Mouse (Mus musculus): Measurements from ENCODE around the gene Zfp750. TPM values are rescaled to one million over a fixed set of nuclear protein-coding genes. Genes with fewer than 3 reads are reported as not detected.

The Zfp750 gene
- polyA plus RNA-seq, 1 experiment from 2014 or later = 33.2 TPM

DNA sequence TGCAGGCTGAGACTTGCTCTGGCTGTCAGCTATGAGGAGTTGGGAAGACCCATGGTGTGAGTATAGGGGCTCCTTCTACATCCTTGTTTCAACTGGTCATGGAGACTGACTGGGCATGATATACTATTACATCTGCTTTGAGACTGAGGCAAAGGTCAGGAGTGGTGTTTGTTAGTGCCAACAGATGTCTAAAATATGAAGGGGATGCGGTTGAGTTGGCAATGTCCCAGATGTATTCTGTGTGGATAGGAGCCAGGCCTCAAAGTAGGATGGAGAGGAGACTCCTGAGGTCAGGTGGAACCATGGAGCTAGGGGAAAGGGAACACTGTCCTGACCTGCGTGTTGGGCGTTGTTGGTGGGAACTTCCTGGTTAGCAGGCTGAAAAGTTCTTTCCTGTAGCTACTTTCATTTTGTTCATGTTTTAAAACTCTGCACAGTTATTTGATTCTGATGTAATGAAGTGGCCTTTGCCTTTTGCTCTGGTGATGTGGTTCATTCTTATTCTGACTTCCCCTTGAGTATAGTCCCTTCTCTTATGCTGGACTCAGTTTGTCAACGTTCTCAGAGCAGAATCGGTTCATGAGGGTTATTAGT lies 32.2 kb upstream of the Zfp750 start:
- 81% methylated on average over 5 of the region's 5 CpGs for WGBS
- ATAC-seq (ENCODE audit: insufficient number of reproducible peaks, low FRiP score, low TSS enrichment, low read depth) = no peak

DNA sequence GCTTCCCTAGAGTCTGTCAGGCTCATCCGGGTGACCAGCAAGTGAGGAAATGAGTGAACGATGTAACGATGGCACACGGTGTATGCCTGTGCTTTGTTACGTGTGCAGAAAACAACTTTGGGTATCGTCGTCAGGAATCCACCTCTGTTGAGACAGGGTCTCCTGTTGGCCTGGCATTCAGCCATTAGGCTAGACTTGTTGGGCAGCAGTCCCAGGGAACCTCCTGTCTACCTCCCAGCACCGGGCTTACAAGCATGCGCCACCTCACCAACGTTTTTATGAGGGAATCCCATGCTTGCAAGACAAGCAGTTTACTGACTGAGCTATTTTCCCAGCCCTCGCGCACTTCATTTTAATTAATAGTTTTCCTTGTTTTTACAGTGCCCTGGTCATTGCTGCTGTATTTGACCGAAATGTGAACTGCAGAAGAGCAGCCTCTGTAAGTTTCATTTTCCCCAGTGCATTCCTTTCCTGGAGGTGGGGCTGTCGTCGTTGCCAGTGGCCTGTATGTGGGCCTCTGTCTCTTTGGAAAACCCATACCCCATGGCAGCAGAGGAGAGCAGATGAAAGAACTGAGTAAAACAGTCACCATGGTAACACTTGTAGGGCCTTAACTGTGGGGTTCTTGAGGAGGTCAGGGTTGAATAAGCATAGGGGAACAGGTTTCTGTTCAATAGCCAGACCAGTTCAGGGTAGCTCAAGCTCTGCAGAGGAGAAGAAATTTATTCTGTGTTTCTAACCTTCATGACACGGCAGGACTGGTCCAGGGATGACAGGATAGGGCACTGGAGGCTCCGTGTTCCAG lies 30.9 kb upstream of the Zfp750 start:
- WGBS = 62% methylated on average over 17 of the region's 17 CpGs
- H3K4me2 ChIP-seq (replicated peaks) = no peak overlapping the region
- H3K36me3 ChIP-seq = no peaks in the 10 kb centered on the region
- H3K27ac ChIP-seq (replicated peaks) = 0 out of 2 replicates have a peak overlapping the region, but pooled peaks have one; percentile 39
- H3K4me1 ChIP-seq = peaks cover 48% of the 10 kb centered on the region
- no peak overlapping the region for H3K9ac ChIP-seq
- no peak overlapping the region for H3K4me3 ChIP-seq (replicated peaks)
- H3K27me3 ChIP-seq = no peaks in the 10 kb centered on the region
- no peaks in the 10 kb centered on the region for H3K9me3 ChIP-seq (replicated peaks)
- no peak for ATAC-seq (ENCODE audit: insufficient number of reproducible peaks, low FRiP score, low TSS enrichment, low read depth)

More for the DNA sequence above, 32.2 kb upstream of the Zfp750 start:
- Histone ChIP-seq H3K9me3 (replicated peaks) (no peaks in the 10 kb centered on the region), H3K4me3 (replicated peaks) (no peak overlapping the region), H3K9ac (no peak overlapping the region), H3K4me1 (peaks cover 36% of the 10 kb centered on the region), H3K4me2 (replicated peaks) (no peak overlapping the region), H3K27me3 (no peaks in the 10 kb centered on the region), H3K36me3 (no peaks in the 10 kb centered on the region), H3K27ac (replicated peaks) (0 out of 2 replicates have a peak overlapping the region, but pooled peaks have one; percentile 22)

DNA sequence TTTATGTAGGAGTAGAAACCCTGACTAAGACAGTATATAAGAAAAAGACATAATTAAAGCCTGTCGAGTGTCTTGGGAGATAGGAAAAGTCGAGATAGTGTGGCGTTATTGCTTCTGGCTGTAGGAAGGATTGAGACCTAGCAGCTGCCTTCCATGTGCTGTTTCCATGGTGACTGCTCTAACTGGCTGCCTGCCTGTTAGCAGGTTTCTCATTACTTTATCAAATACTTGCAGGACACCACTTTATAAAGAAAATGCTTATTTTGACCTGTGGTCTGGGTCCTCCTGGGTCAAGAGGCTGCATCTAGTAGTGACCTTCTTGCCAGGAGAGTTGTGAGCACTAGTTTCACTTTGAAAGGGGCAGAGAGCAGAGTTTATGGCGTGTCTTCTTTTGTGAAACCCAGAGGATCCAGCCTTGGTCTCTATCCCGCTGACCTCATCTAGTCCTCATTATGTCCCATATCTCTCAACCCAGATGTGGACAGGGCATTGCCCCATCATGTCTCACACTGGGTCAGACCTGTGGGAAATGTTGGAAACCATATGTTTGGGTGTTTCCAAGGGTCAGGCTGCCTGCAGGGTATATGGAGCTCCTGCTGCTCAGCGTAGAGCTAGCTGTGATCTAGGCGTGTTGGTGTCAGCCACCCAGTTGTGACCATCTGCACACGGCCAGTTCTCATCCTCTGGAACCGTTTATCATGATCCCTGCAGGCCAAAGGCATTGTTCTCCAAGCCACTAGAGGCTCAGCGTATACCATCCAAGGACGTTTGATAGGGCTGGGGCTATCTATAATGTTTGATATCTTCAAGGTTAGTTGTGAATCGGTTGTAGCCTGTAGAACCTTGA lies 30.1 kb upstream of the Zfp750 start:
- no peak overlapping the region for H3K9ac ChIP-seq
- WGBS = 80% methylated on average over 12 of the region's 12 CpGs
- H3K9me3 ChIP-seq (replicated peaks) = no peaks in the 10 kb centered on the region
- 0 out of 2 replicates have a peak overlapping the region, but pooled peaks have one; percentile 39 for H3K27ac ChIP-seq (replicated peaks)
- H3K36me3 ChIP-seq = no peaks in the 10 kb centered on the region
- peaks cover 56% of the 10 kb centered on the region for H3K4me1 ChIP-seq
- no peak overlapping the region for H3K4me2 ChIP-seq (replicated peaks)
- H3K4me3 ChIP-seq (replicated peaks) = no peak overlapping the region
- no peaks in the 10 kb centered on the region for H3K27me3 ChIP-seq
- ATAC-seq (ENCODE audit: insufficient number of reproducible peaks, low FRiP score, low TSS enrichment, low read depth) = no peak

DNA sequence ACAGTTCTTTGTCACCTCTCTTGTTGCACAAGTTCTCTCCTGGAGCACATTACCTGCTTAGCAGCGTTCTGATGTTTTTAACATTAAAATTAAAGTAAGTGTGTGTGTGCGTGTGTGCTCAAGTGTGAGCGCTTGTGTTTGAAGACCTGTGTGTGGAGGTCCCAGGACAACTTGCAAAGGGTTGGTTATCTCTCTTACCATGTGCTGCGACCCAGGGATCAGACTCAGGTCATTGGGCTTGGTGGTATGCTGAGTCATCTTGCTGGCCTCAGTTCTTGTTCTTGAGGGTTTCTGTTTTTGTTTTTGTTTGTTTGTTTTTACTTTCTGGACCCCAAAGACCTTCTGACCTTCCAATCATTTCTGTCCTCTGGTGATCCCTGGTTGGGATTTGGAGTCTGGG lies 28.8 kb upstream of the Zfp750 start:
- 91% methylated on average over 4 of the region's 4 CpGs for WGBS
- no peak overlapping the region for H3K27ac ChIP-seq (replicated peaks)
- no peak overlapping the region for H3K4me3 ChIP-seq (replicated peaks)
- H3K4me1 ChIP-seq = peaks cover 65% of the 10 kb centered on the region
- H3K27me3 ChIP-seq = no peaks in the 10 kb centered on the region
- H3K9ac ChIP-seq = no peak overlapping the region
- no peaks in the 10 kb centered on the region for H3K36me3 ChIP-seq
- ATAC-seq (ENCODE audit: insufficient number of reproducible peaks, low FRiP score, low TSS enrichment, low read depth) = no peak
- H3K4me2 ChIP-seq (replicated peaks) = no peak overlapping the region
- no peaks in the 10 kb centered on the region for H3K9me3 ChIP-seq (replicated peaks)

DNA sequence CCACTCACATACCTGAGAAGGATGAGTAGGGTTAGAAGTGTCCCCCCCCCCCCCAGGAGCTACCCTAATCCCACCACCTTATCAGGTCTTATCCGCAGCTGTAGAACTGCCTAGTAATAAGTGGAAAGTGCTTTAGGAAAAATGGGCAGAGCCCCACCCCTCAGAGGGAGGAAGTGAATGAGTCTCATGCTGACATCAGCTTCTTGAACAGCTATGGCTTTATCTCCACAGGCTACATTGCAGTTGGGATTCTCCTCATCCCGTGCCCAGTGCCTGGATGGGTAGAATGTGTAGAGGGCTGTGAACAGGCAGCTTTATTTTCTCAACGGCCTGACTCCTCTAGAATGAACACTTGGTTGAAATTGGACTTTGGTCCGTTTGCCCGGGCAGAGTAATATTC lies 28.1 kb upstream of the Zfp750 start:
- no peaks in the 10 kb centered on the region for H3K27me3 ChIP-seq

DNA sequence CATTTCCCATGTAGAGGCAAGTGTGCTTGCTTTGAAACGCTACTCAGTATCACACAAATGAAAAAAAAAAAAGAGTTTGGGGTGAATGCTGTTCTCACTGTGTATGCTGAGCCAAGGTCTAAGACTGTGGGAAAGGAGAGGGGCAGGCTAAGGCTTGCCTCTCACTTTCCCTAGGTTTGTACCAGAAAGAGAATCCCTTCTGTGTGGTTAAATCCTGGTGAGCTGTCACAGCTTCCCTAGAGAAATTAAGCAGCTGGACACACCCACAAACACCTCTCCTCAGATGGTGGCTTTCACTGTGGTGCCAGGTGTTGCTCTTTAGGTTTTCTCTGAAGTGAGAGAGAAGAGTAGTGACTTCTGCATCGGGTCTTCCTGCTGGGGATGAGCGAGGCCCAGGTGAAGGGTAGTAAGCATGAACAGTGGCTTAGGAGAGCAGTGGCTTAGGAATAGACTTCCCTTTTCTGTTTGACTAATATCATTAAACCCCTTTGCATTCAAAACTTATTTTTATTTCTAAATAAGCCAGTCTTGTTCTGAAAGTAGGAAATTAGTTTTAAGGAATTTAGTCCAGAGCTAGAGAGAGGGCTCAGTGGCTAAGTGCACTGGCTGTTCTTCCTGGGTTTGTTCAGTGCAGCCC lies 26.4 kb upstream of the Zfp750 start:
- H3K27ac ChIP-seq (replicated peaks) = peak overlapping the region; percentile 84
- H3K36me3 ChIP-seq = 0 out of 2 replicates have a peak, but pooled peaks cover 4% of the 10 kb centered on the region
- no peaks in the 10 kb centered on the region for H3K27me3 ChIP-seq
- peak; percentile 48; the same call in 1 of the 2 replicates for ATAC-seq (ENCODE audit: insufficient number of reproducible peaks, low FRiP score, low TSS enrichment, low read depth)
- no peak overlapping the region for H3K9ac ChIP-seq
- H3K4me1 ChIP-seq = peaks cover 49% of the 10 kb centered on the region
- no peaks in the 10 kb centered on the region for H3K9me3 ChIP-seq (replicated peaks)
- no peak overlapping the region for H3K4me3 ChIP-seq (replicated peaks)
- H3K4me2 ChIP-seq (replicated peaks) = no peak overlapping the region
- WGBS = 50% methylated on average over 3 of the region's 3 CpGs

More for the DNA sequence above, 28.1 kb upstream of the Zfp750 start:
- 83% methylated on average over 5 of the region's 5 CpGs for WGBS
- no peak for ATAC-seq (ENCODE audit: insufficient number of reproducible peaks, low FRiP score, low TSS enrichment, low read depth)
- H3K4me1 ChIP-seq = peaks cover 62% of the 10 kb centered on the region
- no peaks in the 10 kb centered on the region for H3K36me3 ChIP-seq
- H3K4me3 ChIP-seq (replicated peaks) = no peak overlapping the region
- H3K4me2 ChIP-seq (replicated peaks) = no peak overlapping the region
- H3K27ac ChIP-seq (replicated peaks) = no peak overlapping the region
- no peak overlapping the region for H3K9ac ChIP-seq
- H3K9me3 ChIP-seq (replicated peaks) = no peaks in the 10 kb centered on the region

DNA sequence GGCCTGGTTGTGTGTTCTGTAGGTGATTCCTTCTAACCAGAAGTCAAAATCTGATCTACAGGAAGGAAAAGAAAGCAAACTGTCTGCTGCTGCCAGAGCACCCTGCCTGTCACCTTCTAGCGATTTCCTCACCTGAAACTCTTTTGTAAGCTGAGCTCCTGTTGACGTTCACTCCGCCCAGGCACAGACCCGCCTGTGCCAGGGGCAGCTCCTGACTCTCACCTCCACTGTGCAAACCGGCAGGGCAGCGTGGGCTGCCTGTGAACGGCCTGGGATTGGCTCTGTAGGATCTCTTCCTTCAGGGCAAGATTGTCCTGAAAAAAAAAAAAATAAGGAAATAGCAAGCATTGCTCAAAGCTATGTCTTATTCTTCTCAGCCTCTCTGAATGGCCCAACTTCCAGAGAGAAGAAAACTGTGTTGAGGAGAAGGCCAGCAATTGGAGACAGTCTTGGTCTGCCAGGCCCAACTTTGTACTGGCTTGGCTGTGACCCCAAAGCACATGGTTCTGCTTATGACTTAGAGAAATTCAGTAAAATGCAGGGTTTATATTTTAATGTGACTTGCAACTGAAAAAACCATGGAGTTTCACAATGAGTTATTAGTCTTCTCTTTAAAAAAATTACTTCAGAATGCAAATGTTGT lies 25.7 kb upstream of the Zfp750 start:
- peak overlapping the region; percentile 84 for H3K27ac ChIP-seq (replicated peaks)
- peak; percentile 73; the same call in 1 of the 2 replicates for ATAC-seq (ENCODE audit: insufficient number of reproducible peaks, low FRiP score, low TSS enrichment, low read depth)
- H3K36me3 ChIP-seq = 0 out of 2 replicates have a peak, but pooled peaks cover 4% of the 10 kb centered on the region
- no peaks in the 10 kb centered on the region for H3K27me3 ChIP-seq
- H3K9ac ChIP-seq = no peak overlapping the region
- no peaks in the 10 kb centered on the region for H3K9me3 ChIP-seq (replicated peaks)
- 44% methylated on average over 7 of the region's 7 CpGs for WGBS
- no peak overlapping the region for H3K4me3 ChIP-seq (replicated peaks)
- peaks cover 42% of the 10 kb centered on the region for H3K4me1 ChIP-seq
- no peak overlapping the region for H3K4me2 ChIP-seq (replicated peaks)

DNA sequence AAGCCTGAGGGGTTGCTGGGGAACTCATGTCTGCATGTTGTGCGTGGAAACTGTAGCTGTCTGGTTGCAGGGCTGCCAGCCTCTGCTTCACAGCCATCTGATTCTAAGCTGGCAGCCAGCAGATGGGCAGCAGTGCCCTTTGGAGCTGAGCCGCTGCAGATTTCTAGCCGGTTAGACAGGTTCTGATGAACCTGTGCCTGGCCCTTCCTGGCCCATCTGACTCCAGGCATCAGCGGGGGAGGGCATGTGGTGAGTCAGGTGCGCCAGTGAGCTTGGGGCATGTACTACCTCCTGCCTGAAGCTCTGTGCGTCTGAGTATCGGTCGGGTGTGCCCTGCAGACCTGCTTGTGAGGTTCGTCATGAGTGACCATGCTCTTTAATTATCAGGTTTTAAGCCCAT lies 24.8 kb upstream of the Zfp750 start:
- Histone ChIP-seq H3K27ac (replicated peaks) (peak overlapping the region; percentile 84), H3K36me3 (0 out of 2 replicates have a peak, but pooled peaks cover 4% of the 10 kb centered on the region), H3K4me2 (replicated peaks) (0 out of 2 replicates have a peak overlapping the region, but pooled peaks have one; percentile 3), H3K9ac (no peak overlapping the region), H3K9me3 (replicated peaks) (no peaks in the 10 kb centered on the region), H3K27me3 (no peaks in the 10 kb centered on the region), H3K4me1 (peaks cover 33% of the 10 kb centered on the region), H3K4me3 (replicated peaks) (no peak overlapping the region)
- 62% methylated on average over 9 of the region's 9 CpGs for WGBS
- ATAC-seq (ENCODE audit: insufficient number of reproducible peaks, low FRiP score, low TSS enrichment, low read depth) = peak; percentile 72; the same call in 1 of the 2 replicates

DNA sequence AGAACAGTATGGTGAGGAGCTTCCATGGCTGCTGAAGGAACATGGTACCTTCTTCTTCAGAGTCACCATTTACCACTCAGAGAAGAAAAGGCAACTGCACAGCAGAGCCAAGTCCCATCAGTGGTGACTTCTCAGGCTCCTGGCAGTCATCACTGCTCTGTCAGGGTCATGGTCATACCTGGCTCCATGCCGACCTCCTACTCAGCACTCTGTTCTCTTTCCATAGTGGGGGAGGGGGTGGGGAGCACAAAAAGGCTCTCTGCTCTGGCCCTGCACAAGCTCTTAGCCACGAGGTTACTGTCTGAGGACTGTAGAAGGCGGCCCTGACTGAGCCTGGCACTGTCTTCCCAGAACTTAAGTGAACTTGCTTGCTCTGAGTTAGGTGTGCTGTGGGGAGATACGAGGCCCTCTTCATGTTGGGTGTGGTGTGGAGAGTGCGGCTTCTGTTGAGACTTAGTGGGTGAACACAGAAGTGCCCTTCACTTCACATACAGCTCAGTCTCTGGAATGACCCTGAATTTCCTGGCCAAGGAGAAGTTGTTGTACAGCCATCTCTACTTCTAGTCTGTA lies 24.2 kb upstream of the Zfp750 start:
- Histone ChIP-seq H3K27ac (replicated peaks) (peak overlapping the region; percentile 84), H3K9me3 (replicated peaks) (no peaks in the 10 kb centered on the region), H3K36me3 (0 out of 2 replicates have a peak, but pooled peaks cover 4% of the 10 kb centered on the region), H3K27me3 (no peaks in the 10 kb centered on the region), H3K9ac (no peak overlapping the region), H3K4me1 (peaks cover 32% of the 10 kb centered on the region), H3K4me3 (replicated peaks) (no peak overlapping the region), H3K4me2 (replicated peaks) (no peak overlapping the region)
- no peak for ATAC-seq (ENCODE audit: insufficient number of reproducible peaks, low FRiP score, low TSS enrichment, low read depth)
- WGBS = 76% methylated on average over 5 of the region's 5 CpGs

DNA sequence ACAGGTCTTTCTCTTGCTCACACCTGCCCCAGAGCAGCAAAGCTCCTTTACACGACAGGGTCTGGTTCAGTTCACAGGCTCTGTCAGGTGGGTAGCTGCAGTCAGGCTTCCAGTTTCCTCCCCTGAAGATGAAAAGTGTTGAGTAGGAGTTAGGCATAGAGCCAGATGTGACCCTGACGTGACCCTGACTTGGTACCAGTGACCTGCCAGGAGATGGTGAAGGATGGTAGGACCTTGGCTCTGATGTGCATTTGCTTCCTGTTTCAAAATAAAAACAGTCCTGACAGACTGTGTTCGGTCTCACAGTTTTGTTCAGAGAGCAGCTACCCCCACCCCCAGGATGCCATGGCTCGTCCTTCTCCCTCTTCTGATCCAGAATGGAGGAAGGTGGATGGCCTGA lies 23.3 kb upstream of the Zfp750 start:
- Histone ChIP-seq H3K4me3 (replicated peaks) (no peak overlapping the region), H3K9me3 (replicated peaks) (no peaks in the 10 kb centered on the region), H3K4me1 (peaks cover 32% of the 10 kb centered on the region), H3K36me3 (0 out of 2 replicates have a peak, but pooled peaks cover 4% of the 10 kb centered on the region), H3K27me3 (no peaks in the 10 kb centered on the region), H3K27ac (replicated peaks) (no peak overlapping the region), H3K9ac (no peak overlapping the region), H3K4me2 (replicated peaks) (no peak overlapping the region)
- no peak for ATAC-seq (ENCODE audit: insufficient number of reproducible peaks, low FRiP score, low TSS enrichment, low read depth)
- WGBS = 72% methylated on average over 4 of the region's 4 CpGs
